Mouse (Mus musculus) liver, embryonic 11.5 days (tissue): ENCODE data around the gene Ap2a1. TPM values are rescaled to one million over a fixed set of nuclear protein-coding genes. Genes with fewer than 3 reads are reported as not detected.

Source experiments
- ATAC-seq: fragments of 200-750 bp; cut with Nextera tagmentation; replicated peaks from 2 replicates; pipeline ENCODE4 v1.8.0; 2017; ENCODE audit warnings: moderate number of reproducible peaks, mild to moderate bottlenecking, moderate TSS enrichment, moderate library complexity; ENCODE audit not compliant: low FRiP score
- DNase-seq: peaks from one replicate; pipeline ENCODE4 v3.0.0-alpha.2; 2017; ENCODE audit warnings: low spot score
- H3K27ac ChIP-seq: fragments of 300-500 bp; sonication (generic); 2 replicates; pipeline ENCODE4 v1.5.1; 2014; ENCODE audit warnings: mild to moderate bottlenecking, low read depth, low read length, control low read depth
- H3K27me3 ChIP-seq: fragments of 300-500 bp; sonication (generic); replicated peaks from 2 replicates; pipeline ENCODE4 v1.6.1; 2014; ENCODE audit warnings: low read length, mixed read lengths; ENCODE audit not compliant: control insufficient read depth, insufficient read depth
- H3K36me3 ChIP-seq: fragments of 300-500 bp; sonication (generic); 2 replicates; pipeline ENCODE4 v1.6.1; 2014; ENCODE audit warnings: mild to moderate bottlenecking, low read length, moderate library complexity, mixed read lengths; ENCODE audit not compliant: control insufficient read depth, insufficient read depth
- H3K4me1 ChIP-seq: fragments of 300-500 bp; sonication (generic); replicated peaks from 2 replicates; pipeline ENCODE4 v1.6.1; 2014; ENCODE audit warnings: low read length, mixed read lengths; ENCODE audit not compliant: control insufficient read depth, insufficient read depth
- H3K4me2 ChIP-seq: fragments of 300-500 bp; sonication (generic); 2 replicates; pipeline ENCODE4 v1.6.1; 2014; ENCODE audit warnings: mild to moderate bottlenecking, control low read depth, moderate library complexity
- H3K4me3 ChIP-seq: fragments of 300-500 bp; sonication (generic); 2 replicates; pipeline ENCODE4 v1.5.1; 2014; ENCODE audit warnings: low read depth, low read length, control low read depth
- H3K9ac ChIP-seq: fragments of 300-500 bp; sonication (generic); 2 replicates; pipeline ENCODE4 v1.6.1; 2014; ENCODE audit warnings: low read depth, low read length, control low read depth
- H3K9me3 ChIP-seq: fragments of 300-500 bp; sonication (generic); 2 replicates; pipeline ENCODE4 v1.6.1; 2016; ENCODE audit warnings: low read length, inconsistent platforms, mixed read lengths; ENCODE audit not compliant: control insufficient read depth
- WGBS: fragments of 180-500 bp; shearing (Covaris S2); extraction: QIAGEN DNeasy Blood & Tissue Kit; methylation state at CpG from one replicate; pipeline ENCODE4 v1.1.7; 2014; 5-methylcytosine and 5-hydroxymethylcytosine counted together
- polyA plus RNA-seq: library from polyadenylated mRNA; unstranded; fragments of >200 nt; fragmentation: Nextera tagmentation; extraction: Ambion mirVana; gene quantifications from 2 replicates; pipeline ENCODE4 v1.2.1, GENCODE M21; 2014

Gene Ap2a1
- 100 and 111 TPM in 2 replicates for polyA plus RNA-seq

DNA sequence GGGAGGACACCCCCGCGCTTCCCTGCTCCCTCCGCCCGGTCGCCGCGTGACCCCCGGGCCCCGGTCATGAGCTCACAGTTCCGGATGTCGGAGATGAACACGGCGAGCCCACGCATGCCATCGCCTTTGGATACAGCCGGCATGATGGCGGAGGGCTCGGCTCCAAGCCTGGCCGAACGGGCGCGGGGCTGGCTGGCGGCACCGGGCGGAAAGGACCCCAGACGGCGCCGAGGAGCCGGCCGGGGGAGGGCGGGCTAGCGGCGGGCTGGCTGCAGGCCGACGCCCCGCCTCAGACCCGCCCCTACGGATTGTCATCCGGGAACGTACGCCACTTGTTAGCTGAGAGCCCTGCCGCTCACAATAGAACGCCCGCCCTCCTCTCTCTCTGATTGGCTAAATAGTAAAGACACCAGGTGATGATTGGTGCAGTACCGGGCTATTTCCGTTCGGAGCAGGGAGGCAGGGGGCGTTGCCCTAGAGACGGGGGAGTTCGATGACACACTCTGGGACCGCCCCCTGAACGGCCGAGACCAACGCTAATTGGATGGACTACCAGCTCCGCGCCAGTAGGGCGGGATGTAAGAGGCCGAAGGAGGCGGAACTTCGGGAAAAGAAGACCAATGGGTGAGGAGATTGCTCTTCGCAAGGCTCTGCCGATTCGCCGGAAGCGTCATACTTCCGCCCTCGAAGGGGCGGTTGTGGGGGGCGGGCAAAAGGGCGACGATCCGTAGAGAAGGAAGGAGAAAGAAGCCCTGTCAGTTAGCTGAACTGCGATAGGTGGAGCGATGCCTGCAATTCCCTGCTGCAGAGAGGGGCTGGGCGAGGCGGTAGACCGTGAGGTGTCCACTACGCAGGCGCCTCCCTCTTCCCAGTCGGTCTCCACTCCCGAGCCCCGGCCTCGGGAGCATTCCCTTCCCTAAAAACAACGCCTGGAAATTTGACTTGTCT is at the start of gene Ap2a1:
Gene Ap2a1 (minus strand): TSS at position 293 of the 948 bp plus-strand sequence.
- DNase-seq: peak; percentile 99
- Histone ChIP-seq H3K9me3 (no peaks in the 10 kb centered on the region), H3K4me3 (peak within 1 kb of the TSS; percentile 99), H3K36me3 (peaks cover 11% of the 10 kb centered on the region; the same call in 1 of the 2 replicates), H3K27me3 (no peaks in the 10 kb centered on the region), H3K27ac (peak within 1 kb of the TSS; percentile 96), H3K4me2 (peak within 1 kb of the TSS; percentile 80), H3K9ac (peak within 1 kb of the TSS; percentile 92), H3K4me1 (peaks cover 24% of the 10 kb centered on the region)
- ATAC-seq: peak; percentile 96
- under 1% methylated on average over 82 of the region's 84 CpGs for WGBS

DNA sequence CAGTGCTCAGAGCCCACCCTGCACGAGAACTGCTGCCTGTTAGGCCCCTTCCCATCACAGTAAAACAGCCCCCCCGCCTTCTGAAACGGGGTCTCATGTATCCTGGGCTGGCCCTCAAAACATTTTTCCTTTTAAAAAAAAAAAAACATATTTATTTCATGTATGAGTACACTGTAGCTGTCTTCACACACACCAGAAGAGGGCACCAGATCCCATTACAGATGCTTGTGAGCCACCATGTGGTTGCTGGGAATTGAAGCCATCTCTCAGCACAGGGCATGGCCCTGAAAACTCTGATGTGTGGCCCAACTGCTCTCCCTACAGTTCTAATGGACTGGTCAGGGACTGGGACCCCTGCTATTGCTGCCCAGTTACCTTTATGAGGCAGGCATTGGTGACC is 49.0 kb upstream of the Ap2a1 start:
- DNase-seq (no peak), ATAC-seq (no peak)
- peaks cover 65% of the 10 kb centered on the region for H3K36me3 ChIP-seq
- no peak overlapping the region for H3K9ac ChIP-seq
- peaks cover 20% of the 10 kb centered on the region for H3K4me1 ChIP-seq
- no peak overlapping the region for H3K4me2 ChIP-seq
- no peaks in the 10 kb centered on the region for H3K27me3 ChIP-seq
- 93% methylated on average over 3 of the region's 3 CpGs for WGBS
- no peaks in the 10 kb centered on the region for H3K9me3 ChIP-seq
- H3K4me3 ChIP-seq: no peak overlapping the region
- no peak overlapping the region for H3K27ac ChIP-seq

DNA sequence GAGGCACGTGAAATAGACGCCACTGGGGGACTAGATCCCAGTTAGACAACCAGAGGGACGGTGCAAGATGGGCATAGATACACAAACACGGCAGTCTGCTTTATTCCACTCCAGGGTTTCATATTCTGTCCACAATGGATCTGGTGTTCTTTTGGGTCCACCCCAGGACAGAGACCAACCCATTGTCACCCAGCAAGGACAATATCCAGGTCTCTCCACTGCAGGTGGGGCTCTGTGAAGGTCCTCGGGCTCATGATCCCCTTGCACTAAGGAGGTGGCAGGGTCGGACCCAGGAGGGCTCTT is 45.8 kb upstream of the Ap2a1 start:
- Histone ChIP-seq H3K9me3 (no peaks in the 10 kb centered on the region), H3K4me1 (peaks cover 23% of the 10 kb centered on the region), H3K27me3 (no peaks in the 10 kb centered on the region), H3K36me3 (peaks cover 40% of the 10 kb centered on the region), H3K27ac (peak overlapping the region; percentile 74), H3K4me3 (0 out of 2 replicates have a peak overlapping the region, but pooled peaks have one; percentile 17), H3K9ac (no peak overlapping the region), H3K4me2 (peak overlapping the region; percentile 75)
- DNase-seq (no peak), ATAC-seq (no peak)
- 23% methylated on average over 6 of the region's 6 CpGs for WGBS

DNA sequence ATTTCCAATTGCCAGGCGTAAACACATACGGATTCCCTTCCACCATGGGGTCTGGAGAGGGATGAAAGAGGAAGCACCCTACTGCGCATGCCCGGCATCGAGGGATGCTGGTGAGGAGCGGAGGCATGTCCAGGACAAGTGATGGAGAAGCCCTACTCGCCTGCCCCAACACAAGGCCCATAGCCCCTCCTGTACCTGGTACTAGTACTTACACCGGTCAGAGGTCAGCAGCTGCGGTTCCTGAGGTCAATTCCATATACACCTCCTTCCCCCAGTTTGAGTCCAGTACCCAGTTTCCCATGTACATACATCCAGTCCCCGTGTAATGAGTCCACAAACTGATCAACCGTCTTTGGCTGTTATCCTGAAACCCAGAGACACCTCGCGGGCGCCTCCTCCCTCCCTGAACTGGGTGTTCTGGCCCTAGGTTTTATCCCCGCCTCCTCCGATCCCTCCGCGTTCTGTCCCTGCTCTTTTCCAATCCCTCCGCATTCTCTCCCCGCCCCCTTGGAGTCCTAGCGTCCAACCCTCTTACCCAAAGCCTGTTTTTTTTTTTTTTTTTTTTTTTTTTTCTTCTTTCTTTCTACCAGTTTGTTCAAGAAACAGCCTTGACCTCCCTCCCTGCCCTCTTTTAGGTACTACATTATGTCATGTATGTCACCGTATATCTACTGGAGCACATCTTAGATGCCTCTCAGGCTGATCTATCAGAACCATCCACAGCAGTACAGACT is 45.3 kb upstream of the Ap2a1 start, which contains the start of gene Cpt1c:
Gene Cpt1c (minus strand): TSS at position 469 of the 734 bp plus-strand sequence.
- peak; percentile 81 for DNase-seq
- H3K9ac ChIP-seq: peak within 1 kb of the TSS; percentile 52
- peak within 1 kb of the TSS; percentile 43 for H3K4me3 ChIP-seq
- no peaks in the 10 kb centered on the region for H3K27me3 ChIP-seq
- ATAC-seq: peak; percentile 64
- H3K9me3 ChIP-seq: no peaks in the 10 kb centered on the region
- H3K4me2 ChIP-seq: peak within 1 kb of the TSS; percentile 75
- peaks cover 23% of the 10 kb centered on the region for H3K4me1 ChIP-seq
- H3K27ac ChIP-seq: peak within 1 kb of the TSS; percentile 74
- H3K36me3 ChIP-seq: peaks cover 38% of the 10 kb centered on the region
- 4% methylated on average over 22 of the region's 22 CpGs for WGBS

DNA sequence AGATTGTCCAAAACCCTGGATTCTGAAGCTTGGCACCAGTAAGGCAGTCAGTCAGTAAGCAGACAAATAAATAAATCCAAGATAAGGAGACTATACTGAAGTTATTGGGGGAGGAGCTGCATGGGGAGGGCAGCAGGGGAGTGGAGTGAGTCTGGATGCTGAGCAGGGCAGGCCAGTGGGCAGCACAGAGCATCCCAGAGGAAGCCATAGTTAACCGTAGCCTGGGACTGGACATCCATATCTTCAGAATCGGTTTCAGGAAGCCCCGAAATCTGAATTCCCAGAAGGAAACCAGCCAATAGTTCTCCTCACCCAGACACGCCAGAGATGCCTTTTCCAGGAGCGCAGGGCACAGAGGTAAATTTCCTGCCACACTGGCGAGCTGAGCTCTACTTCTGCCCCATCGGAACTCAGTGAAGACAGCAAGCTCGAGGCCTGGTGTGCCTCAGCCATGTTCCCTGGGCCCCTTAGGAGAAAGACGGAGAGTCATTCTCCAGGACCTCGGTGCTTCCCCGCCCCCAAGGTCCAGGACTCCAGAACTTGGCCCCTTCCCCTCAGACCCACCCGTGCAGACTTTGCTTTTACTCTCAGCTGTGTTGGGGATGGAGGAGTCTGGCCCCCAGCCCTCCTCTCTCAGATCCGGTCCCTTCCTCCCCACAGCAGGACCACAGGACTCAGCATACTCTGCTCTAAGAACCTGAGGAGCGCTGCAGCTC is 44.3 kb upstream of the Ap2a1 start:
- no peak for DNase-seq

DNA sequence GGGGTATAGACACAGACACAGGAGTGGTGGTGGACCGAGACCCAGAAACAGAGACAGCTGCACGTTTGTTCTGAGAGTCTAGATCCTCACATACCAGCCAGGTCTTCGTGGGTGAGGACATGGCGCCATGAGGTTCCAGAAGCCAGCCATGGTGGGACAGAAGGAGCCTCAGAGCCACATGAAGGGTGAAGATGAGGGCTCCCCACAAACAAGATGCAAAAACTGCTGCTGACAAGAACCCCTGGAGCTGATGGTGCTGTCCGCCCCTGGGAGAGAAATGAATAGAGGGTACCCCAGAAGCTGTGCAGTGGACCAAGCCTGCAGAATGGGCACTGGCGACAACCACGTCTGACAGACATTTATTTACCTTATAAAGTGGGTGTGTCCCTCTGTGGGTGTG is 41.8 kb upstream of the Ap2a1 start:
- H3K9ac ChIP-seq: 0 out of 2 replicates have a peak overlapping the region, but pooled peaks have one; percentile 6
- H3K36me3 ChIP-seq: peaks cover 7% of the 10 kb centered on the region; the same call in 1 of the 2 replicates
- no peak for ATAC-seq
- H3K4me1 ChIP-seq: peaks cover 23% of the 10 kb centered on the region
- no peak overlapping the region for H3K27ac ChIP-seq
- no peaks in the 10 kb centered on the region for H3K27me3 ChIP-seq
- peak overlapping the region; percentile 66 for H3K4me2 ChIP-seq
- peak overlapping the region; percentile 47 for H3K4me3 ChIP-seq
- WGBS: 63% methylated on average over 7 of the region's 7 CpGs
- no peaks in the 10 kb centered on the region for H3K9me3 ChIP-seq
- DNase-seq: no peak

More for the DNA sequence above, 44.3 kb upstream of the Ap2a1 start:
- H3K4me3 ChIP-seq: peak overlapping the region; percentile 43
- H3K27me3 ChIP-seq: no peaks in the 10 kb centered on the region
- peak overlapping the region; percentile 46 for H3K9ac ChIP-seq
- peak overlapping the region; percentile 74; the same call in 1 of the 2 replicates for H3K27ac ChIP-seq
- peaks cover 28% of the 10 kb centered on the region for H3K36me3 ChIP-seq
- 45% methylated on average over 14 of the region's 14 CpGs for WGBS
- peak overlapping the region; percentile 75 for H3K4me2 ChIP-seq
- ATAC-seq: no peak
- peaks cover 23% of the 10 kb centered on the region for H3K4me1 ChIP-seq
- H3K9me3 ChIP-seq: no peaks in the 10 kb centered on the region

DNA sequence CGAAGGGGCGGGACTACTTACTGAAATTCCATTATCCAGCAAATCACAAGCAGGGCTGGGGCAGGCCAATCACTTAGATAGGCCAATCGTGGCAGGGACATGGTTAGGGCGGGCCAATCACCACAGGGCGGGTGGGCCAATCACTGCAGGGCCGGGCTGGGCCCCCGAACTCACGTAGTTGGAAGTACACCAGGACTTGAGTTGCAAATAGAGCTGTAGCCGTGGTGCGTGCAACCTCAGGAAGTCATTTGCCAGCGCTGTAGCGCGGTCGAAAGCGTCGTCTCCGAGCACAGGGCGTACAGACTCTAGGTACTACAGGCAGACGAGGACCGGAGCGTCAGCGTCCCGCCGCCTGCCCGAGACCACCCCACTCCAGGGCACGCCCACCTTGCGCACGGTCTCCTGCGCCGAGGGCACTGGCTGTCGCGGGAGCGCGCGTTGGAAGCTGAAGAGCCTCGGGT is 41.0 kb upstream of the Ap2a1 start:
- Histone ChIP-seq H3K9me3 (no peaks in the 10 kb centered on the region), H3K4me1 (peaks cover 22% of the 10 kb centered on the region), H3K27ac (no peak overlapping the region), H3K27me3 (no peaks in the 10 kb centered on the region), H3K4me3 (peak overlapping the region; percentile 47), H3K36me3 (peaks cover 2% of the 10 kb centered on the region; the same call in 1 of the 2 replicates), H3K4me2 (peak overlapping the region; percentile 66), H3K9ac (peak overlapping the region; percentile 6; the same call in 1 of the 2 replicates)
- ATAC-seq: peak; percentile 91
- DNase-seq: peak; percentile 86
- under 1% methylated on average over 36 of the region's 36 CpGs for WGBS

DNA sequence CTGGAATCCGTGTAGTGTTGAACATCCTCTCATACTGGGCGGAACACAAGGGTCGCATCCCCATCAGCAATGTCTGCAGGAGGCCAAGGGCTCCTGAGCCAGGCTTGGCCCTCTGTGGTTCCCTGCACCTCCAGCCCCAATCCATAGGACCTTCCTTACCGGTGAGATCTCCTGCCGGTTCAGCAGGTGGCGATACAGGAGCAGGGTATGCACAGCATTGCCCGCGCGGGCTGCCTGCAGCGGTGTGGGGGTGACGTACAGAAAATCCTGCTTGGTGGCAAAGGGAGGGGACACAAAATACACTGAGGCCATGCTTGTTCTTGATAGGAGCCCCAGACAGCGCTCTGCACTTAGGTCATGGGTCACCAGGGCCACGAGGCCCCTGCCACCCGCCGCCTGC is 37.3 kb upstream of the Ap2a1 start:
- ATAC-seq (no peak), DNase-seq (no peak)
- no peak overlapping the region for H3K27ac ChIP-seq
- H3K36me3 ChIP-seq: no peaks in the 10 kb centered on the region; the same call in 1 of the 2 replicates
- H3K9ac ChIP-seq: no peak overlapping the region
- no peak overlapping the region for H3K4me2 ChIP-seq
- peaks cover 11% of the 10 kb centered on the region for H3K4me1 ChIP-seq
- no peaks in the 10 kb centered on the region for H3K9me3 ChIP-seq
- no peaks in the 10 kb centered on the region for H3K27me3 ChIP-seq
- no peak overlapping the region for H3K4me3 ChIP-seq
- 56% methylated on average over 15 of the region's 15 CpGs for WGBS
